22 mouse cellular contexts compared by ENCODE assay signal in genomic region chr17:14379518-14379917, GRCm38 (mm10).
DNase-seq lines count a peak whose midpoint lies in the region; ATAC-seq and TF ChIP-seq lines count a peak whose summit lies in the region.
"Had no signal": no experiment of that assay in that cellular context is flagged by ENCODE, and none has a peak within 500 bp of the region (broad histone marks: within the 10 kb centered on the region; RNA-seq: fewer than 3 reads in every experiment).

No protein-coding gene starts in this region.

- TF ChIP-seq POLR2A in brain, embryonic 14.5 days (IDR thresholded peaks at IDR 0.05; ENCODE audit: borderline replicate concordance, extremely low read depth, insufficient read depth, insufficient read length, poor library complexity, severe bottlenecking): no peak

- no peaks in the 10 kb centered on the region for H3K36me3 ChIP-seq in forebrain, embryonic 14.5 days (ENCODE audit: control insufficient read depth, insufficient read depth, low read length)
- no peaks in the 10 kb centered on the region for H3K36me3 ChIP-seq in forebrain, embryonic 10.5 days (replicated peaks)
- peaks cover 22% of the 10 kb centered on the region for H3K36me3 ChIP-seq in limb, embryonic 13.5 days
- no peaks in the 10 kb centered on the region for H3K36me3 ChIP-seq in limb, embryonic 10.5 days
- H3K36me3 ChIP-seq in forebrain, embryonic 16.5 days (ENCODE audit: control insufficient read depth, insufficient read depth): no peaks in the 10 kb centered on the region
- H3K36me3 ChIP-seq: hindbrain, embryonic 12.5 days; hindbrain, embryonic 15.5 days had no signal

- H3K9me3 ChIP-seq in forebrain, embryonic 14.5 days (replicated peaks; ENCODE audit: control insufficient read depth, low read length): no peaks in the 10 kb centered on the region
- no peaks in the 10 kb centered on the region for H3K9me3 ChIP-seq in forebrain, embryonic 10.5 days
- H3K9me3 ChIP-seq in limb, embryonic 13.5 days: no peaks in the 10 kb centered on the region
- no peaks in the 10 kb centered on the region for H3K9me3 ChIP-seq in limb, embryonic 10.5 days (replicated peaks)
- H3K9me3 ChIP-seq in forebrain, embryonic 16.5 days (ENCODE audit: control insufficient read depth, low read length): no peaks in the 10 kb centered on the region
- H3K9me3 ChIP-seq: embryonic facial prominence, embryonic 13.5 days; hindbrain, embryonic 12.5 days; hindbrain, embryonic 15.5 days had no signal

- H3K9ac ChIP-seq in forebrain, embryonic 14.5 days (ENCODE audit: low read length): no peak overlapping the region
- H3K9ac ChIP-seq in limb, embryonic 13.5 days: no peak overlapping the region
- no peak overlapping the region for H3K9ac ChIP-seq in forebrain, embryonic 16.5 days (replicated peaks; ENCODE audit: low read depth, low read length)
- H3K9ac ChIP-seq: embryonic facial prominence, embryonic 13.5 days; hindbrain, embryonic 12.5 days; hindbrain, embryonic 15.5 days had no signal

- peak; percentile 14 for DNase-seq in forebrain, embryonic 14.5 days (ENCODE audit: low spot score)
- DNase-seq in forebrain, embryonic 10.5 days (ENCODE audit: extremely low spot score, low spot score): no peak
- DNase-seq in limb, embryonic 10.5 days (ENCODE audit: low spot score): no peak
- DNase-seq in brain, embryonic 14.5 days (ENCODE audit: low read depth): peak; percentile 25
- DNase-seq in cerebellum, postnatal 4 days (ENCODE audit: low spot score in 2 of 2): no peak
- DNase-seq: adrenal gland, adult 2 months; adrenal gland, postnatal 14 days; cerebellum, adult 11-12 months; cerebellum, adult 8-10 months; cerebellum, postnatal 36 days; gastrocnemius, postnatal 36 days; heart, adult 11 months; kidney, adult 2 months had no signal

- H3K4me1 ChIP-seq in forebrain, embryonic 14.5 days (ENCODE audit: control insufficient read depth, insufficient read depth, low read length): no peaks in the 10 kb centered on the region
- peaks cover 9% of the 10 kb centered on the region; the same call in 1 of the 2 replicates for H3K4me1 ChIP-seq in forebrain, embryonic 10.5 days
- H3K4me1 ChIP-seq in limb, embryonic 13.5 days: peaks cover 23% of the 10 kb centered on the region
- H3K4me1 ChIP-seq in limb, embryonic 10.5 days: peaks cover 35% of the 10 kb centered on the region
- H3K4me1 ChIP-seq in forebrain, embryonic 16.5 days (replicated peaks; ENCODE audit: control insufficient read depth, insufficient read depth, low read length): no peaks in the 10 kb centered on the region
- H3K4me1 ChIP-seq: hindbrain, embryonic 12.5 days had no signal

- 80% methylated on average over 2 of the region's 2 CpGs for WGBS in forebrain, embryonic 14.5 days
- WGBS in forebrain, embryonic 10.5 days: 81% methylated on average over 2 of the region's 2 CpGs
- WGBS in limb, embryonic 13.5 days: 76% methylated on average over 2 of the region's 2 CpGs
- WGBS in limb, embryonic 10.5 days: 85% methylated on average over 2 of the region's 2 CpGs
- WGBS in forebrain, embryonic 16.5 days: 68% methylated on average over 2 of the region's 2 CpGs

- H3K27ac ChIP-seq in forebrain, embryonic 14.5 days (ENCODE audit: low read depth, low read length): no peak overlapping the region
- H3K27ac ChIP-seq in forebrain, embryonic 10.5 days: no peak overlapping the region
- peak overlapping the region; percentile 34; the same call in 1 of the 2 replicates for H3K27ac ChIP-seq in limb, embryonic 13.5 days
- no peak overlapping the region for H3K27ac ChIP-seq in limb, embryonic 10.5 days
- no peak overlapping the region for H3K27ac ChIP-seq in forebrain, embryonic 16.5 days (ENCODE audit: low read length)
- H3K27ac ChIP-seq: hindbrain, embryonic 12.5 days; hindbrain, embryonic 15.5 days had no signal

- no peak overlapping the region for H3K4me3 ChIP-seq in forebrain, embryonic 14.5 days (ENCODE audit: low read depth, low read length)
- no peak overlapping the region for H3K4me3 ChIP-seq in forebrain, embryonic 10.5 days
- H3K4me3 ChIP-seq in limb, embryonic 13.5 days: no peak overlapping the region
- H3K4me3 ChIP-seq in limb, embryonic 10.5 days: no peak overlapping the region
- no peak overlapping the region for H3K4me3 ChIP-seq in forebrain, embryonic 16.5 days (replicated peaks; ENCODE audit: low read length)
- H3K4me3 ChIP-seq: embryonic facial prominence, embryonic 13.5 days; erythroblast, embryonic 14.5 days; hindbrain, embryonic 12.5 days; hindbrain, embryonic 15.5 days had no signal

- H3K4me2 ChIP-seq in forebrain, embryonic 14.5 days (ENCODE audit: low read length): no peak overlapping the region
- no peak overlapping the region for H3K4me2 ChIP-seq in limb, embryonic 13.5 days (replicated peaks)
- no peak overlapping the region for H3K4me2 ChIP-seq in forebrain, embryonic 16.5 days (ENCODE audit: low read length)
- H3K4me2 ChIP-seq: heart, embryonic 11.5 days; hindbrain, embryonic 12.5 days; hindbrain, embryonic 15.5 days had no signal

- H3K27me3 ChIP-seq in forebrain, embryonic 14.5 days (replicated peaks; ENCODE audit: control insufficient read depth, insufficient read depth, low read length): no peaks in the 10 kb centered on the region
- H3K27me3 ChIP-seq in forebrain, embryonic 10.5 days (ENCODE audit: poor library complexity, severe bottlenecking): no peaks in the 10 kb centered on the region
- H3K27me3 ChIP-seq in limb, embryonic 13.5 days: 0 out of 2 replicates have a peak, but pooled peaks cover 6% of the 10 kb centered on the region
- H3K27me3 ChIP-seq in limb, embryonic 10.5 days (ENCODE audit: low read depth, poor library complexity, severe bottlenecking): no peaks in the 10 kb centered on the region
- H3K27me3 ChIP-seq in forebrain, embryonic 16.5 days (replicated peaks; ENCODE audit: control insufficient read depth, insufficient read depth, low read length): no peaks in the 10 kb centered on the region
- H3K27me3 ChIP-seq: embryonic facial prominence, embryonic 13.5 days; hindbrain, embryonic 12.5 days; hindbrain, embryonic 15.5 days had no signal

- no peak for TF ChIP-seq CTCF in brain, embryonic 14.5 days (IDR thresholded peaks at IDR 0.05; ENCODE audit: borderline replicate concordance, extremely low read depth, insufficient read depth, insufficient read length)

- peak; percentile 58; the same call in 1 of the 2 replicates for ATAC-seq in forebrain, embryonic 14.5 days
- no peak for ATAC-seq in limb, embryonic 13.5 days (ENCODE audit: low FRiP score, low read depth)
- peak; percentile 84 for ATAC-seq in forebrain, embryonic 16.5 days
- ATAC-seq: CD4-positive, CD25-positive, alpha-beta regulatory T cell, adult 4 months; intestine, postnatal 0 days had no signal

Comparison
In these comparisons a context has a peak if more than half of its experiments do, and no peak if none do; other contexts are left out.
1. DNase-seq: peak in forebrain, embryonic 14.5 days (single experiment) and brain, embryonic 14.5 days (single experiment); none in forebrain, embryonic 10.5 days (single experiment), limb, embryonic 10.5 days (single experiment) and cerebellum, postnatal 4 days (0 of 2).